Mouse (Mus musculus): ENCODE results near the gene Bud31. TPM values are rescaled to one million over a fixed set of nuclear protein-coding genes. Genes with fewer than 3 reads are reported as not detected.
"Not testable (repeated sequence)": the region's sequence is repeated elsewhere in the genome, so short reads cannot be mapped to it uniquely, and the experiment has no call there.

Gene Bud31
- 100 to 1,000 TPM; 106 to 113 TPM for total RNA-seq (2021)
- long read RNA-seq, experiment 1, transcript Bud31-207 (6 exons, 867 nt): major isoform, 34 of 47 reads
- long read RNA-seq, experiment 1, partial matches to known transcripts: 3 of 47 reads
- long read RNA-seq, experiment 1, other reads (novel, unspliced or antisense): 2 of 47 reads
- long read RNA-seq, experiment 2, transcript Bud31-207 (6 exons, 867 nt): major isoform, 33 of 48 reads
- long read RNA-seq, experiment 2, partial matches to known transcripts: 5 of 48 reads
- long read RNA-seq, experiment 2, other reads (novel, unspliced or antisense): 6 of 48 reads

GRCm38 (mm10) chr5:145139571-145140519 is at the start of gene Bud31, which contains the start of gene Pdap1:
Gene Bud31 (plus strand): TSS chr5:145140362.
Gene Pdap1 (minus strand): TSS chr5:145140238.
- peak; percentile 89 to 92 for DNase-seq (ENCODE audit: low spot score in 2 of 2)

GRCm38 (mm10) chr5:145096195-145096594 is 44.0 kb upstream of the Bud31 start:
- no peak for DNase-seq (ENCODE audit: low spot score in 2 of 2)

GRCm38 (mm10) chr5:145098340-145098821 is 41.8 kb upstream of the Bud31 start:
- DNase-seq (ENCODE audit: low spot score in 2 of 2): no peak

- DNase-seq (ENCODE audit: low spot score in 2 of 2): no peak
These were observed 39.2 kb upstream of the Bud31 start for GRCm38 (mm10) chr5:145100960-145101359.

GRCm38 (mm10) chr5:145101451-145101850 is 38.7 kb upstream of the Bud31 start:
- not testable (repeated sequence) for DNase-seq (ENCODE audit: low spot score in 2 of 2)

GRCm38 (mm10) chr5:145102706-145103105 is 37.5 kb upstream of the Bud31 start:
- DNase-seq (ENCODE audit: low spot score in 2 of 2): no peak

GRCm38 (mm10) chr5:145104328-145104727 is 35.8 kb upstream of the Bud31 start:
- DNase-seq (ENCODE audit: low spot score in 2 of 2): no peak

GRCm38 (mm10) chr5:145105694-145106275 is 34.4 kb upstream of the Bud31 start:
- no peak for DNase-seq (ENCODE audit: low spot score in 2 of 2)

- no peak for DNase-seq (ENCODE audit: low spot score in 2 of 2)
These were observed 29.8 kb upstream of the Bud31 start for GRCm38 (mm10) chr5:145110401-145110800.

GRCm38 (mm10) chr5:145112566-145112965 is 27.6 kb upstream of the Bud31 start:
- no peak for DNase-seq (ENCODE audit: low spot score in 2 of 2)

GRCm38 (mm10) chr5:145113416-145113815 is 26.7 kb upstream of the Bud31 start:
- no peak for DNase-seq (ENCODE audit: low spot score in 2 of 2)

- peak; percentile 40 to 56 for DNase-seq (ENCODE audit: low spot score in 2 of 2)
These were observed 26.0 kb upstream of the Bud31 start, which contains the start of gene Arpc1b for GRCm38 (mm10) chr5:145114071-145114605. Gene Arpc1b (plus strand): TSS chr5:145114215.

GRCm38 (mm10) chr5:145114606-145115473 is 25.3 kb upstream of the Bud31 start:
- DNase-seq (ENCODE audit: low spot score in 2 of 2): peak; percentile 30 to 48

- DNase-seq (ENCODE audit: low spot score in 2 of 2): no peak
These were observed 24.4 kb upstream of the Bud31 start for GRCm38 (mm10) chr5:145115736-145116135.

GRCm38 (mm10) chr5:145116316-145116715 is 23.8 kb upstream of the Bud31 start:
- DNase-seq (ENCODE audit: low spot score in 2 of 2): no peak

GRCm38 (mm10) chr5:145116916-145117315 is 23.2 kb upstream of the Bud31 start:
- DNase-seq (ENCODE audit: low spot score in 2 of 2): peak in 1 of 2 experiments; percentile 57

GRCm38 (mm10) chr5:145118005-145118404 is 22.2 kb upstream of the Bud31 start:
- no peak for DNase-seq (ENCODE audit: low spot score in 2 of 2)

GRCm38 (mm10) chr5:145118461-145118860 is 21.7 kb upstream of the Bud31 start:
- no peak for DNase-seq (ENCODE audit: low spot score in 2 of 2)

GRCm38 (mm10) chr5:145119385-145119784 is 20.8 kb upstream of the Bud31 start:
- no peak for DNase-seq (ENCODE audit: low spot score in 2 of 2)

GRCm38 (mm10) chr5:145120921-145121320 is 19.2 kb upstream of the Bud31 start:
- DNase-seq (ENCODE audit: low spot score in 2 of 2): no peak

Measured in adrenal gland, postnatal 4 days (tissue).